Mouse (Mus musculus) heart, postnatal 0 days (tissue): Measurements from ENCODE around the gene Tshz2. TPM values are rescaled to one million over a fixed set of nuclear protein-coding genes. Genes with fewer than 3 reads are reported as not detected.

Experiments
- ATAC-seq: fragments of 200-750 bp; cut with Nextera tagmentation; 2 replicates; pipeline ENCODE4 v1.8.0; 2017; ENCODE audit warnings: low read depth, moderate number of reproducible peaks, moderate library complexity; ENCODE audit not compliant: insufficient read depth
- DNase-seq: peaks from one replicate; pipeline ENCODE4 v3.0.0-alpha.2; 2016; ENCODE audit warnings: low spot score
- H3K27ac ChIP-seq: fragments of 300-500 bp; sonication (generic); 2 replicates; pipeline ENCODE4 v1.5.1; 2014; ENCODE audit warnings: low read depth, mild to moderate bottlenecking
- H3K27me3 ChIP-seq: fragments of 300-500 bp; sonication (generic); 2 replicates; pipeline ENCODE4 v1.6.1; 2014; ENCODE audit warnings: low read length, mixed read lengths; ENCODE audit not compliant: control insufficient read depth, insufficient read depth
- H3K36me3 ChIP-seq: fragments of 300-500 bp; sonication (generic); replicated peaks from 2 replicates; pipeline ENCODE4 v1.6.1; 2014; ENCODE audit warnings: low read length, mixed read lengths; ENCODE audit not compliant: control insufficient read depth, insufficient read depth
- H3K4me1 ChIP-seq: fragments of 300-500 bp; sonication (generic); 2 replicates; pipeline ENCODE4 v1.6.1; 2014; ENCODE audit warnings: antibody characterized with exemption; ENCODE audit not compliant: control insufficient read depth, insufficient read depth
- H3K4me2 ChIP-seq: fragments of 300-500 bp; sonication (generic); 2 replicates; pipeline ENCODE4 v1.6.1; 2014; ENCODE audit warnings: low read depth, mild to moderate bottlenecking, low read length, moderate library complexity
- H3K4me3 ChIP-seq: fragments of 300-500 bp; sonication (generic); 2 replicates; pipeline ENCODE4 v1.5.1; 2014; ENCODE audit warnings: low read depth, low read length
- H3K9ac ChIP-seq: fragments of 300-500 bp; sonication (generic); replicated peaks from 2 replicates; pipeline ENCODE4 v1.6.1; 2014; ENCODE audit warnings: low read depth, low read length, mixed read lengths
- H3K9me3 ChIP-seq: fragments of 300-500 bp; sonication (generic); replicated peaks from 2 replicates; pipeline ENCODE4 v1.6.1; 2016; ENCODE audit warnings: low read length; ENCODE audit not compliant: control insufficient read depth
- CTCF ChIP-seq: IDR thresholded peaks from 2 replicates; pipeline ENCODE4 v1.5.1; 2016; ENCODE audit warnings: antibody characterized with exemption, control low read depth, low read depth
- EP300 ChIP-seq: IDR thresholded peaks from 2 replicates; pipeline ENCODE4 v1.6.1; 2016; ENCODE audit warnings: antibody characterized with exemption, low read depth
- WGBS: fragments of 180-500 bp; shearing (Covaris S2); extraction: QIAGEN DNeasy Blood & Tissue Kit; methylation state at CpG from one replicate; pipeline ENCODE4 v1.1.7; 2014; 5-methylcytosine and 5-hydroxymethylcytosine counted together
- polyA plus RNA-seq: library from polyadenylated mRNA; unstranded; fragments of >200 nt; fragmentation: Nextera tagmentation; extraction: Ambion mirVana; gene quantifications from 2 replicates; pipeline ENCODE4 v1.2.1, GENCODE M21; 2015
- total RNA-seq: library from RNA; depleted of rRNA; stranded (reverse); fragments of >200 nt; gene quantifications from 2 replicates; pipeline ENCODE4 v1.2.3, GENCODE M21; 2014; ENCODE audit warnings: low replicate concordance

Tshz2 gene
- total and polyA plus RNA-seq, 2 experiments from 2014 or later: 2.8 to 7.8 TPM

DNA sequence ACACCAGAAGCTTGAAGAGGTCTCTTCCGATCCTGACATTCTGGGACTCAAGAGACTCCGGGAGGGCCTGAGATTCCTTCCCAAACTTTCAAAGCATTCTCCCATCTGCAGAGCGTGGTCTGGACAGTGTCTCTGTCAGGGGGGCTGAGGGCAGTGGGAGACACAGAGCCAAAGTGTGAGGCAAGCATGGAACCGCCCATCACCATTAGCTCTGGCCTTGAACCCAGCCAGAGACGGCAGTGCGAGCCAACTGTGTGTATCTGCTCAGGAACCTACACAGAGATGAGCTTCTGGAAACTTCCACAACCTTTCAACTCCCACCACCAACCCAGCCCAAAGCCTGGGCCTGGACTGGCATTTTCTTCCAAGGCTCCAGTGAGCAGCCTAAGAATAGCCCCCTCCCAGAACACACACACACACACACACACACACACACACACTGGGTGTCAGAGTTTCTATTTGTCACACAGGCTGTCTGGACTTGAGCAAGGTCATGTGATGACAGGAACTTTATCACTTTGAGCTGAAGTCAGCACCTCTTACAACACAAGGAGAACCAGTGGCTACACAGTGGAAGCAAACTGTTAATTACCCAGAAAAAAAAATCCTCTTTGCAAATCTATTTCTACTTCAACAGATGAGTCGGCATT lies 67.2 kb downstream of the Tshz2 start:
- Histone ChIP-seq H3K4me1 (peaks cover 19% of the 10 kb centered on the region; the same call in 1 of the 2 replicates), H3K36me3 (no peaks in the 10 kb centered on the region), H3K27me3 (no peaks in the 10 kb centered on the region), H3K27ac (peak overlapping the region; percentile 73), H3K9me3 (no peaks in the 10 kb centered on the region), H3K4me3 (no peak overlapping the region), H3K9ac (no peak overlapping the region), H3K4me2 (peak overlapping the region; percentile 37)
- WGBS: 19% methylated on average over 7 of the region's 7 CpGs
- TF ChIP-seq EP300: no peak
- no peak for TF ChIP-seq CTCF
- ATAC-seq (peak; percentile 81), DNase-seq (peak; percentile 68)

DNA sequence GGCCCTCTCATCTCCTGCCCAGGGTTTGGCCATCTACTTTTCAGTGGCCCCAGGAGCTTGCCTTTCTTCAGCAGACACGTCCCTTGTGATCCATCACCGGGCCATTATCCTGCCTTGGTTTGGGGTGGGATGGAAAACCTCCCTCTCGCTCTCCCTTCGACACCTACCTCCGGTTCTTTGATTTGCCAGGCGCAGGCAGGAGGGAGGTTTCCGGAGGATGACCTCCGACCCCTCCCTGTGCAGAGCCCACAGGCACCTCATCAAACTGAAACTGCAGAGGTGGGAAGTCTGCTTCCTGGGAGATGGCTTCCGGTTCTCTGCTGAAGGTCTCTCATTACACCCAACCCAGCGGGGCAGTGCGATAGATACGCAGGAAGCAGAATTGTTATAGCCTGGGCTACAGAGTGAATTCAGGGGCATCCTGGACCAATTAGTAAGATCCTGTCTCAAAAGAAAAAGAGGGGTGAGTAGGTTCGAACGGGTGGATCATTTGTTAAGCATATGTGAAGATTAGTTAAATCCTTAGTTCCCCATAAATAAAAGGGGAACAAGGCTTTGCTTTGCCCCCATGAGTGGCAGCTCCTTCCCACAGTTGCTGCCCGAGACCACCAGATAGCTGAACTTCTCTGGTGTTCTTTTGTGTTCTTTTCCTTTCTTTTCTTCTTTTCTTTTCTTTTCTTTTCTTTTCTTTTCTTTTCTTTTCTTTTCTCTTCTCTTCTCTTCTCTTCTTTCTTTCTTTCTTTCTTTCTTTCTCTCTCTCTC lies 70.1 kb downstream of the Tshz2 start:
- Histone ChIP-seq H3K4me1 (peaks cover 19% of the 10 kb centered on the region; the same call in 1 of the 2 replicates), H3K9me3 (no peaks in the 10 kb centered on the region), H3K27ac (no peak overlapping the region), H3K9ac (no peak overlapping the region), H3K27me3 (no peaks in the 10 kb centered on the region), H3K36me3 (no peaks in the 10 kb centered on the region), H3K4me2 (no peak overlapping the region), H3K4me3 (no peak overlapping the region)
- 58% methylated on average over 15 of the region's 15 CpGs for WGBS
- TF ChIP-seq EP300: no peak
- TF ChIP-seq CTCF: no peak
- DNase-seq (no peak), ATAC-seq (no peak)

DNA sequence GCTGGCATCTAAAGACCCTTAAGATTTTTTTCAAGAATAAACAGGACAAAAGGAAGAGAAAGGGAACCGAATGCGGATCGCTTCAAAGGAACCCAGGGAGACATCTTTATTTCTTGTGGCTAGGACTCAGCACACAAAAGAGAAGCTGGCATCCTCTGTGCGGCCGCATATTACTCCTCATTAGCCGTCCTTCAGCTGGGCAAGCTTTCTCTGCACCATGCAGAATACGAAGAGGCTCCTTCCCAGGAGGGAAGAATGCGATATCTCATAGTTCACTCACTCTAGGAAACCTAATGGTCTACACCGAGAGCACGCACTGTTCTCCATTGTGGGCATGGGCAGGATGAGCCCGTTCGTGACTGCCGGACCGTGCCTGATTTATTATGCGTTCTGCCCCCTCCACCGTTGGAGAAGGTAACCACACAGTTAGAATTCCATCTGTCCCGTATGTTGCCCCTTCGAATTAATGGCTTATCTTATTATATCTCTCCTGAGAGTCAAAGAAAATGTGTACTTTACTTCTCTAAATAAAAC lies 89.0 kb downstream of the Tshz2 start:
- WGBS: 83% methylated on average over 18 of the region's 18 CpGs
- Histone ChIP-seq H3K27ac (0 out of 2 replicates have a peak overlapping the region, but pooled peaks have one; percentile 6), H3K36me3 (no peaks in the 10 kb centered on the region), H3K9ac (no peak overlapping the region), H3K27me3 (no peaks in the 10 kb centered on the region), H3K4me3 (no peak overlapping the region), H3K4me2 (no peak overlapping the region), H3K9me3 (no peaks in the 10 kb centered on the region), H3K4me1 (0 out of 2 replicates have a peak, but pooled peaks cover 6% of the 10 kb centered on the region)
- TF ChIP-seq EP300 (no peak), CTCF (no peak)
- DNase-seq (no peak), ATAC-seq (no peak)

DNA sequence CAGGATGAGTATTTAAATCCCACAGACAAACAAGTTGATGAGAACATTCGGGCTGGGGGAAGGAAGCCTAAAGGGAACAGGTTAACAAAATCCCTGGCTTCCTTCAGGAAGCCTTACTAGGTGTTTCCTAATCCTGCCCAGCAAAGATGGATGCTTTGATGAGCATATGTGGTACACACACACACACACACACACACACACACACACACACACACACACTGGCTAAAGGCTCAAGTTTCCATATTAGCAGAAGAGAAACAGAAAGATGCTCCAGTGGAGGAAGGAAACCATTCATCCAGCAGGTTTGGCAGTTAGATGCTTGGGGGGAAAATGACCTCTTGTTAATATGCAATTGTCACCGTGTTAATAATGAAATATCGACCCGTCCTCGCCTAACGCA lies 89.5 kb downstream of the Tshz2 start:
- Histone ChIP-seq H3K27ac (no peak overlapping the region), H3K4me3 (no peak overlapping the region), H3K9me3 (no peaks in the 10 kb centered on the region), H3K4me1 (0 out of 2 replicates have a peak, but pooled peaks cover 6% of the 10 kb centered on the region), H3K4me2 (no peak overlapping the region), H3K9ac (no peak overlapping the region), H3K27me3 (no peaks in the 10 kb centered on the region), H3K36me3 (no peaks in the 10 kb centered on the region)
- WGBS: 82% methylated on average over 6 of the region's 6 CpGs
- DNase-seq: no peak
- no peak for ATAC-seq
- TF ChIP-seq EP300 (no peak), CTCF (no peak)

DNA sequence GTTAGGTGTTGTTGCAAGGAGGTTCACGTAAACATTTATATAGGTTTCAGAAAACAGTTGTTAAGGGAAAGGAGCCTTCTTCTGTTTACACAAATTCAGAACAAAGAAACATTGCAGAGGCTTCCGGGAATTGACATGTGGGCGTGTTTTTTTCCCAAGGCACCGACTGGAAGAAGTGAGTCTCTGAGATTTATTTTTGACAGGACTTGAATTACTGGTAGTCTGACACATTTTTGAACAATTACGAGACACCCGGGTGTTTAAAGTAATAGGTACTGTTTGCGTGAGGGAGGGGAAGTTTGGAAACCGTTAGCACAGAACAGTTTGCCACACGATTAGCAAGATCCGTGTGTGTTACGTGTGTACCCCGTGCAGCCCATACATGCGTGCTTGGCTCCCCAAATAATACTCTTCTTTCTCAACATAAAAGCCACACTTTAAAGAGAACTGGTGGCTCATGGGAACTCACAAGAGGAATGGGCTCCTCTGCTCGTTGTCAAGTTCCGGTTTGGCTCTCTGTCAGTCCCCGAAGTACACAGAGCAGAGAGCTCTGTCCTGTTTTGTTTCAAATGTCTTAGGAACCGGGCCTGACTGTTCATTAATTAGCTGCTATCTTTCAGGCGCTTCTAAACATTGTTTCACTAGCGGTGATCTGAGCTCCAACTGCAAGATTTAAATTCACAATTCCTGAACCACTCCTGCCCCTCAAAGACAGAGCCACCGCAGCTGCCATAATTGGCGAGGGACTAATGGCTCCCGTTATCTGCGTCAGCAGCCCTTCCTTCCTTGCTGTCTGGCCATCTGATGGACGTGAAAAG lies 91.0 kb downstream of the Tshz2 start:
- WGBS: 39% methylated on average over 24 of the region's 24 CpGs
- Histone ChIP-seq H3K4me2 (peak overlapping the region; percentile 42), H3K9ac (no peak overlapping the region), H3K4me3 (no peak overlapping the region), H3K4me1 (0 out of 2 replicates have a peak, but pooled peaks cover 11% of the 10 kb centered on the region), H3K27ac (peak overlapping the region; percentile 87), H3K9me3 (no peaks in the 10 kb centered on the region), H3K27me3 (no peaks in the 10 kb centered on the region), H3K36me3 (no peaks in the 10 kb centered on the region)
- DNase-seq (peak; percentile 55), ATAC-seq (0 out of 2 replicates have a peak, but pooled peaks have one; percentile 30)
- TF ChIP-seq EP300 (no peak), CTCF (no peak)
